Mouse (Mus musculus) embryonic facial prominence, embryonic 13.5 days (tissue): Measurements from ENCODE around the gene Lin54. TPM values are rescaled to one million over a fixed set of nuclear protein-coding genes. Genes with fewer than 3 reads are reported as not detected.

Source experiments
- ATAC-seq: fragments of 200-750 bp; cut with Nextera tagmentation; 2 replicates; pipeline ENCODE4 v1.8.0; 2017; ENCODE audit warnings: low read depth; ENCODE audit not compliant: insufficient number of reproducible peaks, insufficient read depth, low FRiP score, low TSS enrichment
- H3K27ac ChIP-seq: fragments of 300-500 bp; sonication (generic); 2 replicates; pipeline ENCODE4 v1.5.1; 2015; ENCODE audit warnings: moderate library complexity, mild to moderate bottlenecking, inconsistent platforms
- H3K27me3 ChIP-seq: fragments of 300-500 bp; sonication (generic); 2 replicates; pipeline ENCODE4 v1.6.1; 2015; ENCODE audit warnings: mild to moderate bottlenecking, inconsistent platforms
- H3K36me3 ChIP-seq: fragments of 300-500 bp; sonication (generic); 2 replicates; pipeline ENCODE4 v1.6.1; 2015; ENCODE audit warnings: mild to moderate bottlenecking, inconsistent platforms
- H3K4me1 ChIP-seq: fragments of 300-500 bp; sonication (generic); 2 replicates; pipeline ENCODE4 v1.6.1; 2015; ENCODE audit warnings: inconsistent platforms
- H3K4me2 ChIP-seq: fragments of 300-500 bp; sonication (generic); 2 replicates; pipeline ENCODE4 v1.6.1; 2015; ENCODE audit warnings: moderate library complexity, mild to moderate bottlenecking, inconsistent platforms
- H3K4me3 ChIP-seq: fragments of 300-500 bp; sonication (generic); 2 replicates; pipeline ENCODE4 v1.5.1; 2015; ENCODE audit warnings: mild to moderate bottlenecking, inconsistent platforms
- H3K9ac ChIP-seq: fragments of 300-500 bp; sonication (generic); 2 replicates; pipeline ENCODE4 v1.6.1; 2015; ENCODE audit warnings: mild to moderate bottlenecking, inconsistent platforms
- H3K9me3 ChIP-seq: fragments of 300-500 bp; sonication (generic); 2 replicates; pipeline ENCODE4 v1.6.1; 2016; ENCODE audit warnings: inconsistent platforms
- WGBS: fragments of 180-500 bp; shearing (Covaris S2); methylation state at CpG from one replicate; pipeline ENCODE4 v1.1.7; 2015; ENCODE audit warnings: mixed read lengths; 5-methylcytosine and 5-hydroxymethylcytosine counted together
- microRNA-seq: library from miRNA; unstranded; fragments of <30 nt; microRNA quantifications from one replicate; pipeline ENCODE4, GENCODE M21; 2016
- polyA plus RNA-seq: library from polyadenylated mRNA; unstranded; fragments of >200 nt; fragmentation: Nextera tagmentation; extraction: Ambion mirVana; gene quantifications from 2 replicates; pipeline ENCODE4 v1.2.1, GENCODE M21; 2015

Gene Lin54
- polyA plus RNA-seq, 1 experiment from 2014 or later = 11.0 TPM

- peak within 1 kb of the TSS; percentile 67 for H3K4me2 ChIP-seq
- peak within 1 kb of the TSS; percentile 90 for H3K4me3 ChIP-seq
- peaks cover 29% of the 10 kb centered on the region for H3K36me3 ChIP-seq
- no peaks in the 10 kb centered on the region for H3K27me3 ChIP-seq
- peaks cover 24% of the 10 kb centered on the region for H3K4me1 ChIP-seq
- peak within 1 kb of the TSS; percentile 91 for H3K9ac ChIP-seq
- peak; percentile 96 for ATAC-seq
- peak within 1 kb of the TSS; percentile 90 for H3K27ac ChIP-seq
- no peaks in the 10 kb centered on the region for H3K9me3 ChIP-seq
- WGBS = under 1% methylated on average over 79 of the region's 82 CpGs
Measured at GRCm38 (mm10) chr5:100415761-100416590, 84.5 kb downstream of the Lin54 start, which contains the start of gene Sec31a. Gene Sec31a, minus strand, starts transcription at chr5:100416234.

GRCm38 (mm10) chr5:100414474-100415196 is 85.8 kb downstream of the Lin54 start:
- Histone ChIP-seq H3K9me3 (no peaks in the 10 kb centered on the region), H3K4me3 (peak overlapping the region; percentile 90), H3K27ac (no peak overlapping the region), H3K9ac (peak overlapping the region; percentile 91), H3K4me2 (peak overlapping the region; percentile 67), H3K36me3 (peaks cover 16% of the 10 kb centered on the region), H3K27me3 (no peaks in the 10 kb centered on the region), H3K4me1 (peaks cover 24% of the 10 kb centered on the region)
- no peak for ATAC-seq
- WGBS = 62% methylated on average over 11 of the region's 11 CpGs

- Histone ChIP-seq H3K4me2 (no peak overlapping the region), H3K4me1 (peaks cover 24% of the 10 kb centered on the region), H3K9ac (no peak overlapping the region), H3K36me3 (peaks cover 4% of the 10 kb centered on the region), H3K27me3 (no peaks in the 10 kb centered on the region), H3K27ac (no peak overlapping the region), H3K4me3 (no peak overlapping the region), H3K9me3 (no peaks in the 10 kb centered on the region)
- WGBS = 82% methylated on average over 3 of the region's 3 CpGs
- no peak for ATAC-seq
Measured at GRCm38 (mm10) chr5:100412886-100413285, 87.6 kb downstream of the Lin54 start.

GRCm38 (mm10) chr5:100410281-100410680 is 90.2 kb downstream of the Lin54 start:
- no peak overlapping the region for H3K4me2 ChIP-seq
- no peak overlapping the region for H3K4me3 ChIP-seq
- no peaks in the 10 kb centered on the region for H3K27me3 ChIP-seq
- H3K4me1 ChIP-seq = peaks cover 24% of the 10 kb centered on the region
- 92% methylated on average over 5 of the region's 5 CpGs for WGBS
- no peaks in the 10 kb centered on the region for H3K9me3 ChIP-seq
- no peak overlapping the region for H3K9ac ChIP-seq
- H3K36me3 ChIP-seq = peaks cover 23% of the 10 kb centered on the region
- no peak overlapping the region for H3K27ac ChIP-seq
- no peak for ATAC-seq

GRCm38 (mm10) chr5:100408485-100408884 is 92.0 kb downstream of the Lin54 start:
- no peak overlapping the region for H3K9ac ChIP-seq
- H3K4me2 ChIP-seq = no peak overlapping the region
- no peaks in the 10 kb centered on the region for H3K27me3 ChIP-seq
- peaks cover 9% of the 10 kb centered on the region for H3K4me1 ChIP-seq
- WGBS = 84% methylated on average over 5 of the region's 5 CpGs
- no peak for ATAC-seq
- peaks cover 36% of the 10 kb centered on the region for H3K36me3 ChIP-seq
- no peak overlapping the region for H3K4me3 ChIP-seq
- H3K9me3 ChIP-seq = no peaks in the 10 kb centered on the region
- no peak overlapping the region for H3K27ac ChIP-seq

- no peak for ATAC-seq
- 98% methylated on average over 3 of the region's 3 CpGs for WGBS
- H3K4me2 ChIP-seq = no peak overlapping the region
- no peak overlapping the region for H3K27ac ChIP-seq
- no peak overlapping the region for H3K9ac ChIP-seq
- H3K36me3 ChIP-seq = peaks cover 93% of the 10 kb centered on the region
- H3K9me3 ChIP-seq = no peaks in the 10 kb centered on the region
- H3K27me3 ChIP-seq = no peaks in the 10 kb centered on the region
- H3K4me3 ChIP-seq = no peak overlapping the region
- 0 out of 2 replicates have a peak, but pooled peaks cover 7% of the 10 kb centered on the region for H3K4me1 ChIP-seq
Measured at GRCm38 (mm10) chr5:100396753-100397152, 103.7 kb downstream of the Lin54 start.

- H3K27ac ChIP-seq = no peak overlapping the region
- no peaks in the 10 kb centered on the region for H3K27me3 ChIP-seq
- H3K9me3 ChIP-seq = no peaks in the 10 kb centered on the region
- peaks cover 99% of the 10 kb centered on the region for H3K36me3 ChIP-seq
- ATAC-seq = no peak
- no peak overlapping the region for H3K4me3 ChIP-seq
- 92% methylated on average over 3 of the region's 3 CpGs for WGBS
- H3K4me1 ChIP-seq = 0 out of 2 replicates have a peak, but pooled peaks cover 7% of the 10 kb centered on the region
- no peak overlapping the region for H3K4me2 ChIP-seq
- H3K9ac ChIP-seq = no peak overlapping the region
Measured at GRCm38 (mm10) chr5:100393681-100394080, 106.8 kb downstream of the Lin54 start.

- Histone ChIP-seq H3K4me2 (no peak overlapping the region), H3K9ac (no peak overlapping the region), H3K27me3 (no peaks in the 10 kb centered on the region), H3K4me3 (no peak overlapping the region), H3K4me1 (0 out of 2 replicates have a peak, but pooled peaks cover 7% of the 10 kb centered on the region), H3K9me3 (no peaks in the 10 kb centered on the region), H3K36me3 (peaks cover 95% of the 10 kb centered on the region), H3K27ac (no peak overlapping the region)
- 90% methylated on average over 20 of the region's 20 CpGs for WGBS
- no peak for ATAC-seq
Measured at GRCm38 (mm10) chr5:100392436-100392955, 107.9 kb downstream of the Lin54 start.

Small RNAs within 50 kb of the gene (microRNA-seq; reads per million reads assigned to microRNA genes)
- gene Gm23222 = not detected

Other genes with a start within 250 kb of the Lin54 start
- 203 and 220 TPM in 2 replicates for gene Sec31a, start 84.4 kb downstream of the Lin54 start, polyA plus RNA-seq
- 210 TPM in 2 replicates for gene Cops4, start 17.7 kb upstream of the Lin54 start, polyA plus RNA-seq
- 3.2 and 6.6 TPM in 2 replicates for gene Plac8, start 71.6 kb upstream of the Lin54 start, polyA plus RNA-seq
- 57.2 and 58.9 TPM in 2 replicates for gene Coq2, start 174.5 kb upstream of the Lin54 start, polyA plus RNA-seq
- 4.5 and 4.7 TPM in 2 replicates for gene Hpse, start 219.1 kb upstream of the Lin54 start, polyA plus RNA-seq